Mouse (Mus musculus) right cerebral cortex, adult 18-20 months (tissue): ENCODE data around the gene Cr1l.

ENCODE experiments used
- DNase-seq: peaks from one replicate; pipeline ENCODE4 v3.0.0; 2022; ENCODE audit warnings: mixed read lengths

Cr1l gene

DNA sequence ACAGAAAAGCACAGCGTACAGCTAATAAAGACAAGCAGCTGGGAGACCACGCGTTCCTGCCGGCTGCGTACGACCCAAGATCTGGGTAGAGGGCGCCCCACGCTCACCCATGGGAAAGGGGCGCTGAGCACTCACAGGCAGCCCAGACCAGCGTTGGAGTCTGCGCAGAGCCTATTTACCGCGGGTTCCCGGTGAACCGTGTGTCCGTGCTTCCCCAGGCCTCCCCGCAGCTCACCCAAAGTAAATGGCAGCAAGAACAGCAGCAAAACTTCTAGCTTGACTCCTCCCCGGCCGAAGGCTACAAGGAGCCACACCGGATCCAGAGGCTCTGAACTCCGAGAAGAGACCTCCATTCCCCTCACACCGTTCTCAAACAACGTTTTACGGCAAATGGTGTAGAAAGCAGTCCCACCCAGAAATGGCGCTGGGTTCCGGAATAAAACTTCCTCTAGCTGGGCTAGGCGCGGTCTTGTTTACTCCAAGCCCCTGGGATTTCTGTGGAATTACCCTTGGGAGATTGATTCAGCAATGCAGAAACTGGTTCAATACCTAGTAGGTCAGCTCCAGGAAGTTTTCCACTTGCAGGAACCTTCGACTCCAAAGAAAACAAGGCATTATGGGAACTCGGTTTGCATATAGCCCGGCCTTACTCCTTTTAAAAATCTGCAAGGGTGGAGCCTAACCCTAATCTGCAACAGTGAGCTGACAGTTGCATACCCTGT lies at the start of gene Cr1l:
Cr1l (minus strand) TSS at position 634 of the 722 bp plus-strand sequence.
- DNase-seq: peak; percentile 91

DNA sequence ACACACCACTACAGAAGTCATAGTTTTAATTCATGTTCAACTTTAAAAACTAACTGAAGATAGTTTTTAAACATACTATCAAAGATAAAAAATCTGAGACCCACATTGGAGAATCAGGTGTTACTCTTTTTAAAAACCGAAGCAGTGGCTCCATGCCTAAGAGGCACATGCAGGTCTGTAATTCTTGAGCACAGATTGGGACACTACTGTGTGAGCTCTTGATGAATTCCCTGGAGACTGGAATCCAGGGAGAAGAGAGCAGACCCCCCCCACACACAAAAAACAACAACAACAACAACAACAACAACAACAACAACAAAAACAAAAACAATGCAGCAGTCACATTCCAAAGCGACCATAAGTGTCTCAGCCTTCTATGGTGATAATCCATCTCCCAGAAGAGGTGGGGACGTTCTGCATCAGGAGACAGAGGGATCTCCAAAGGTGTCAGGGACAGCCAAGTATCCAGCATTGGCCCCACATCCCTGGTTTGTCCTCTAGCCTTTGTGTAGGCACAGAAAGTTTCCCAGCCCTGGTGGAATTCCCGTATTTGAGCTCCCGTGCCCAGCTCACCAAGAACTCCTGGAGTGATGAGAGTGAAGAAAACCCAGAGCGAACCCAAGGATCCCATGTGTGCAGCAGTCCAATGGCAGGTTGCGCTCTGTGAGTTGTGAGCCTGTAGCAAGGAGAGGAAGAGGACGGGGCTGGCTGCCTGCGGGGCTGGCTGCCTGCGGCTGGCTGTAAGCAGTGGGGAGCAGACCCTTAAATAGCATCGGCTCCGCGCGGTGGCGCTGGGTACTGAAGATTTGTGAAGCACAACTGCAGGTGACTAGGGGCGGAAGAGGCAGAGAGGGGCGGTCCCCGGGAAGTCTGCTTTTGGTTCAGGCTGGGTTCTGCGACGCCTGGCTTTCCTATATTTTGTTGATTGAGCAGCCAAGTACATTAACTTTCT lies 44.9 kb upstream of the Cr1l start, which contains the start of gene Cr2:
Cr2 (minus strand) TSS at position 737 of the 952 bp plus-strand sequence.
- DNase-seq: peak; percentile 59

DNA sequence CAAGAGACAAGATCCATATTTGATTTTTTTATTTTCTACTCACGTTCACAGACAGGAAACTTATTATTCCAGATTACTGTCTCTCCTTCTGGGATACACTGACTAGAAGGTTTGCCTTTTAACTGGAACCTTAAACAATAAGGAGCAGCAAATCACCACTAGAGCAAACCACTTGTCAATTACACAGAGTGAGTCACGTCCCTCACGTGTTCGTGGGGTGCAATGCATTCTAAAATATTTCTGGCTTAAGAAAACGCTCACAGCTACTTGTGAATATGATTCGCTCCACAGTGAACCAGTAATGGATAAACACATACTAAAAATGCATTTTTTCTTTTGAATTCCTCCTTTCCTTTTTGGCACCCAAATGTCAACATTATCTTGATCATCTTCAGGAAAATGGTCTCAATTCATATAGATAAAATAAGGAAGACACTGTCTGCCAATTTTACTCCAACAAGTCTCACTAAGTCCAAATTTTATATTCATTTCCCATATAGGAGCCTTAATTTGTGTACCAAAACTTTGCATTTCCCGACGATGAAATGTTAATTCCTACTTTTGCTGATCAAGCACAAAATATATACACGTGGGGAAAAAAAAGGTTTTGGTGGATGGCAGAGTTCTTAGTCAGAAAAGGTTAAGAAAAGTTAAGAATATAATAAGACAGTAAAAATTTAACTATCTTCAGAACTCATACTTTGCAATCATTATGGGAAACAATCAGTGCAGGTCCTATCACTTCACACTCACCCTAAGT lies 33.8 kb upstream of the Cr1l start:
- no peak for DNase-seq

DNA sequence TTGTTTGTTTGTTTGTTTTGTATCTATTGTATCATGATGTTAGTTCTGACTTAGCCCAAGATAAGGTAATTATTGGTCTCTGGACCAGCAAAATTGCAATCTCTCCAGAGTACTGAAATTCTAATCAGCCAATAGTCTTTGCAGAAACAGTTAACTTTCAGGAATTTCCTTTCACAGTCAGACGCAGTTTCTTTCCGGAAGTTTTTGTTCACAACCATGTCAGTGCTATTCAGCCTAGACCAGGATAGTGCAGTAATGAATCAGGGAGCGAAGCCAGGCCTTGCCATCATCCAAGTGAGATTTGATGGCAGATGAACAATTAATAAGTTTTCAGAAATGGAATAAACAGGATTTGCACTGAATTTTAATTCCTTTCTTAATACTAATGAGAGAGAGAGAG lies 684 bp upstream of the Cr1l start:
- no peak for DNase-seq

DNA sequence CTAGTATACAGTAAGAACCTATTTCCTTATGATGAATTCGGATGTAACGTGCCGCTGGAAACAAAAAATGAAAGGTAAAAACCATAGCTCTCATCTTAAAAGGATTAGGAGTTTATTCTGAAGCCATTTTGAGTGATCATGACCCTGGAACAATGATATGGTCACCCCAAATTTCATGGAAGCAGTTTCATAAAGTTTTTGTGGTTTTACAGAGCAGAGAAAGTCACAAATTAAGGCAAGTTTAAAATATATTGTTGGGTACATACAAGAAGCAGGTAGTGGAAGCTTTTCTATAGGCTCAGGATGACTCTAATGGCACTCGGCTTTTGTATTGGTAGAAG lies 259 bp upstream of the Cr1l start:
- no peak for DNase-seq

DNA sequence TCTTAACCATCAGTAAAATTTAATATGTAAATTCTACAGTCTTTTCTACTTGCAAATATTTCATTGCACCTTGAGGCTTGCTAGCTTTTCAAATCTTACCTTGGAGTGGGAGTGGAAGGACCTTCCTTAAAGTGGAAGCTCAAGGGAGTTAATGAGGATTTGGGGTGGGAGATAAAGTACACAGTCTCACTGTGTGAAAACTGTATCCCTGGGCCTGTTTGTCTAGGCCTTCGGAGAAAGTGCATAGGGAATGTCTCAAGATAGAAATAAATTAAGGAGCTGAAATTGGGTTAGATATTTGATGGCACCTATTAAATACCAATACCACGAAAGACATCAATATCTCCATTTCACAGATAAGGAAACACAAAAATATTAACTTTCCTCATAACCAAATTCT lies 907 bp downstream of the Cr1l start:
- DNase-seq: no peak

DNA sequence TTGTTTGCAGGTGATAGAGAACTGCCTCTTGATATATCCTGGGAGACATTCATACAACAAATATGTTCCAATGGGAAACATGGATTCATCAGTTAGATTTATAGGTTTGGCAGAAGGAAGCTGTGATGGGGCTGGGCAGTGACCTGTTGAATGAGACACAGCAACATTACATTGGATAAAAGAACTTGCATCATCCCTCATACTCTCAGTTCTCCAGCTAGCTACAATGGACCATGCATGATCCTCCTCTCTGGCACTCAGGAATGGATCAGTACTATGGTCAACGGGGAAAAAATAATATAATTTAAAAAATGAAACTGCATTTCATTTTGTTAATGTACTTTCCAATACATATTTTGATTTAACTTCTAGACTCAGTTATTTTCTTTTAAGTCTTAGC lies 1.5 kb downstream of the Cr1l start:
- no peak for DNase-seq

DNA sequence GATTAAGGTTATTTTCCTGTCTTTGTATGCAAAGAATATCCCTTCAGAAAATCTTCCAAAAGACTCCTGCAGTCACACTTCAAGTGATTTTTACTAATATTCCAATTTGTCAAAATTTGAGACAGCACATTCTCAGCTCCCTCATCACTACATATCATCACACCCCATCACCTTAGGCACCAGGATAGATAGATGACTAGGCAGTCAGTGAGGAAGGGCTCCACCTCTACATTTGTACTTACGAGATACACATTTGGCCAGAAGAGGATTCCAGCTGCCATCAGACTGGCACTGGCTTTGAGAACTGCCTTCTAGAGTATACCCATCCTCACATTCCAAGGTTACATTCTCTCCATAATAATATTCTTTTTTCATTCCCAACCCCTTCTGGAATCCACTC lies 17.0 kb downstream of the Cr1l start:
- no peak for DNase-seq

DNA sequence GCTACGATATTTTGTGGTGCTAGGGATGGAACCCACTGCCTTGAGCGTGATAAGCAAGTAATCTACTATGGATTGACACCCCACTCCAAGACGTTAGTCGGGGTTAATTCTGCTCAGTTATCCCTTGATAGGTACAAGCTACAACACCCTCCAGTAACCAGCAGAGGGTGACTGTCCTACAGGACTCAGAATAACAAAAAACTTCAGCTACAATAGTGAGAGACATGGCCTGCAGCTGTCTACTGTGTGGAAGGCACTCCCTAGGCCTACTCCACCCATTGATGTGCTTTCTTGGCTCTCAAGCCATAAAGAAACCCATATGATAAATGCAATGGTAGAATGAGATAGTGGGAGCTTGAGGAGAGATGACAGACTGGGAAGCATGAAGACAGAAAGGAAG lies 17.8 kb downstream of the Cr1l start:
- DNase-seq: no peak

DNA sequence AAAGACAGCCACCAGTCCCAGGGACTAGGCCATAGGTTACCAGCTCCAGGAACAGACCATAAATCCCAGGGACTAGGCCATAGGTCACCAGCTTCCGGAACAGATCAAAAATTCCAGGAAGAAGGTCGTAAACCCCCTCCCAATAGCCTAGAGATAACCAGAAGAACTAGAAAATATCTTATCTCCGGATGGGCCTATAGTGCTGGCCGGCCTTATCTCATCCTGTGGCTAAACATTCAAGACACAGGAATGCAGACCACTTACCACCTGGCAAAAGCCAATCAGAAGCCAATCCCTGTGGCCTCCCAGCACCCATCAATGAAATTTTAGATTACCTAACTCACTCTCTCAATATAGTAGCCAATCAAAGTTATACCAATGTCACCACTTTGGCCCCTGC lies 30.7 kb downstream of the Cr1l start:
- DNase-seq: no peak

DNA sequence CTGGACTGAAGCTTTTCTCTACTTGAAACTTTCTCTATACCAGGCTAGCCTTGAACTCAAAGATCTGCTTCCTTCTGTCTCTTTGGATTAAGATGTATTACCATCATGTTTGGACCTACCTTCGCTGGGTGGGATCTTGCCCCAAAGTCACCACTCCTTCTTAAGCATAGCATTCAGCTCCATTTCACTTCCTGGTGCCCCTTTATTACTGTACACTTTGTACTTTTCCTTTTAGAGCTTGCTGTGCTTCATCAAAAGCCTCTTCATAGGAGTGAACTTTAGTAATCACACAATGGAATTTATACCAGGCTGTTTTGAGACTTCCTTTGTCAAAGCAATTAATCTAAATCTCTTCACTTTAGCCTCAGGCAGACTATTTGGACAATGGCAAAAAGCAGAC lies 33.4 kb downstream of the Cr1l start:
- DNase-seq: no peak

DNA sequence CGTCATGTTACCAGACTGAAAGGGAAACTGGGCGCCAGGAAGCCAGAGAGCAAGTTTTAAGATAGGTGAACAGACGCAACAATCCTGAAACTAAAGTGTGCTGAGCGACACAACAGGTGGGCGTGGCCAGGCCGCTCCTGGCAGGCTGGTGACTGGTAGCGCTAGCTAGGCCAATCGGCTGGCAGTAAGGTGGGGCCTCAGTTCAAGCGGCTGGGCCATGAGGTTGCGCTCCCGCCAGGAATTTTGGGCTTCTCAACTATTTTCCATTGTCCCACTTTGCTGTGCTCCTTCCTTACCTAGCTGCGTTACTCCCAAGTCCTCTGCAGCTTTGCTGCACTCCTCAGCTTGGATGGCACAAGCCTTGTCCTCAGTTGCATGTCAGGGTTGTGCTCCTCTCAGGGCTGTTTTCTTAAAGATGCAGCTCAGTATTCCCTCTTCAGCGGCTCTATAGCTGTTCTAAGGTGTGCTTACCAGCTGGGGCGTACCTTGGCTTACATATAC lies 39.1 kb downstream of the Cr1l start, which contains the start of gene Cd46:
Cd46 (minus strand) TSS at position 30 of the 501 bp plus-strand sequence.
- DNase-seq: peak; percentile 11

DNA sequence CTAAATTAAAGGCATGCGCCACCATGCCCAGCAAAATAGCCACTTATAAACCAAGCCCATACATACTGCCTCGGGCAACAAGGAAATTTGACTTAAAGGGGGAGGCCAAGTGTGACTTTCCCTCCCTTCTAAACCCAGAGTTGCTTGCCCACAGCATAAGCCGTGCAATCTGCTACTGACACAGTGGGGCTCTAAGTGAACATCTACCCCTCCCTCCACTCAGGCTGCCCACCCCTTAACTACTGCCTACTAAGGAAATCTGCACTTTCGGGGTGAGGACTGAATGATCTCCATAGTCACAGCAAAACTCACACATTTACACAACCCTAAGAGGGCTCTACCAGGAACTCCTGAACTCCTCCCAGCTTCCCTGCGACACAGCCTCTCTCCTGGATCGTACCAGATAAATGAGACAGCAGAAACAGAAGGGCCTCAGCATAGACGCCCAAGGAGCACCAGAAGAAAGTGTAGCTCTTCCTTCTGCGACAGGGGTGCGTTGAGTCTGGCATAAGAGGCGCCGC lies 39.6 kb downstream of the Cr1l start:
- DNase-seq: no peak

DNA sequence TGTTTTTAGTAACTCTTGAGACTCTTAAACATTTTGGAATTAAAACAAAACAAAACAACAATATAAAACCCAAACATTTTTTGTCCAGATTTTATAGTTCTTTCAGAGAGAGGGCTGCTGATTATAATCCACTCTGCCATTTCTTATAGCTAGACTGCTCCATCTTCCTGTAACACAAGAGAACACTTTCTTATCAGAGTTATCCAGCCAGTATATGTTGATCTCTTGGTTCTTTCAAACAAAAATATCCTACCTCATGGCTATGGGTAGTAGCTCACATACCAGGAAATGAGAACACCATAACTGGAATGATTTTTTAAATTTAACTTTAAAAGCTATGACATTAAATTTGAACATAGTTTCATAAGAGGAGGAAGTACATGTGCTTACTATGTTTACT lies 49.2 kb downstream of the Cr1l start:
- DNase-seq: no peak
